Mouse (Mus musculus): ENCODE data around the gene Lix1.

- TF ChIP-seq CTCF (IDR thresholded peaks at IDR 0.05; ENCODE audit: low read depth) (no peak), EP300 (IDR thresholded peaks at IDR 0.05; ENCODE audit: low read depth) (no peak)
Observed at GRCm38 (mm10) chr17:17454573-17454972, 52.1 kb downstream of the Lix1 start.

Measured in liver, embryonic 14.5 days (tissue).